Mouse (Mus musculus): ENCODE results near the gene Tmem94. TPM values are rescaled to one million over a fixed set of nuclear protein-coding genes. Genes with fewer than 3 reads are reported as not detected.

Tmem94 gene
- polyA plus RNA-seq, 1 experiment: 42.0 TPM

DNA sequence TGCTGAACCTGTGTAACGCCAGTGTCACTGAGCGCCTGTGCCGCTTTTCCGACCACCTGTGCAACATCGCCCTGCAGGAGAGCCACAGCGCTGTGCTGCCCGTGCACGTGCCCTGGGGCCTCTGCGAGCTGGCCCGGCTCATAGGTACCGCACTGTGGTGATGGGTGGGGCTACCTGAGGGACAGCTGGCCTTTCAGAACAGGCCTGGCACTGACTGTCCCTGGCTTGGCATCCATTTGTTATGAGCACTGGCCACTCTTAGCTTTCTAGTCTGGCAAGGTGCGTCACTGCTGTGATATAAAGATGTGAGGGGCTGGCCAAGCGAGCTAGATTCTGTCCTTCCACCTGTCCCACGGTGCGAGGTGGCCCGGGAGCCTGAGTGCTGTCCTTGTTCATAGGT is 26.7 kb downstream of the Tmem94 start:
- 93% methylated on average over 16 of the region's 16 CpGs for WGBS
- no peak for TF ChIP-seq POLR2A (IDR thresholded peaks at IDR 0.05; ENCODE audit: low read depth, low read length)
- no peak for TF ChIP-seq CTCF (IDR thresholded peaks at IDR 0.05; ENCODE audit: extremely low read depth, insufficient read depth, insufficient read length, insufficient replicate concordance)
- no peaks in the 10 kb centered on the region for H3K27me3 ChIP-seq (ENCODE audit: control insufficient read depth, insufficient read depth, low read length)
- no peak overlapping the region for H3K27ac ChIP-seq (ENCODE audit: insufficient read depth, low read length)
- no peak for DNase-seq (ENCODE audit: low read depth in 1 of 2, low spot score in 2 of 2)
- H3K36me3 ChIP-seq (ENCODE audit: control insufficient read depth, insufficient read depth, low read length): peaks cover 54% of the 10 kb centered on the region
- no peaks in the 10 kb centered on the region for H3K4me1 ChIP-seq (ENCODE audit: control insufficient read depth, insufficient read depth, insufficient read length)
- H3K4me3 ChIP-seq (ENCODE audit: extremely low read depth, insufficient read depth, insufficient read length): no peak overlapping the region

DNA sequence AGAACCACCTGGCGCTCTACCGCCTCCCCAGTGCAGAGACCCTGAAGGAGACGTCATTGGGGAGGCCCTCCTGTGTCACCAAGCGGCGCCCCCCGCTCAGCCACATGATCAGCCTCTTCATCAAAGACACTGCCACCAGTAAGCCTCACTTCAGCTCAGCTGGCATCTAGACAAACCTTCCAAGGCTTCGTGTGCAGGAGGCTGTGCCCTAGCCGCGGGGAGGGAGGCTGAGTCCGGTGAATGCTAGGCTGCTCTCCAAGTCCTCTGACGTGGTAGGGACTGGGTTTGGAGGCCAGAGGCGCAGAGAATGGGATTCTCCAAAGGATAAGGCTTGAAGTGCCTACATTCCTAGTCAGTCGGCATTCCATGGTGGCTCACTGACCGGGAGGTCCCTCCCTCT is 27.1 kb downstream of the Tmem94 start:
- Histone ChIP-seq H3K36me3 (ENCODE audit: control insufficient read depth, insufficient read depth, low read length) (peaks cover 56% of the 10 kb centered on the region), H3K4me1 (ENCODE audit: control insufficient read depth, insufficient read depth, insufficient read length) (no peaks in the 10 kb centered on the region), H3K27me3 (ENCODE audit: control insufficient read depth, insufficient read depth, low read length) (no peaks in the 10 kb centered on the region), H3K4me3 (ENCODE audit: extremely low read depth, insufficient read depth, insufficient read length) (no peak overlapping the region), H3K27ac (ENCODE audit: insufficient read depth, low read length) (no peak overlapping the region)
- no peak for DNase-seq (ENCODE audit: low read depth in 1 of 2, low spot score in 2 of 2)
- TF ChIP-seq POLR2A (IDR thresholded peaks at IDR 0.05; ENCODE audit: low read depth, low read length) (no peak), CTCF (IDR thresholded peaks at IDR 0.05; ENCODE audit: extremely low read depth, insufficient read depth, insufficient read length, insufficient replicate concordance) (no peak)
- 91% methylated on average over 14 of the region's 14 CpGs for WGBS

- Histone ChIP-seq H3K4me3 (ENCODE audit: extremely low read depth, insufficient read depth, insufficient read length) (no peak overlapping the region), H3K27ac (ENCODE audit: insufficient read depth, low read length) (no peak overlapping the region), H3K4me1 (ENCODE audit: control insufficient read depth, insufficient read depth, insufficient read length) (no peaks in the 10 kb centered on the region), H3K27me3 (ENCODE audit: control insufficient read depth, insufficient read depth, low read length) (no peaks in the 10 kb centered on the region), H3K36me3 (ENCODE audit: control insufficient read depth, insufficient read depth, low read length) (peaks cover 60% of the 10 kb centered on the region)
- no peak for DNase-seq (ENCODE audit: low read depth in 1 of 2, low spot score in 2 of 2)
- 59% methylated on average over 15 of the region's 15 CpGs for WGBS
- no peak for TF ChIP-seq CTCF (IDR thresholded peaks at IDR 0.05; ENCODE audit: extremely low read depth, insufficient read depth, insufficient read length, insufficient replicate concordance)
- no peak for TF ChIP-seq POLR2A (IDR thresholded peaks at IDR 0.05; ENCODE audit: low read depth, low read length)
Measured at GRCm38 (mm10) chr11:115796898-115797297, 31.7 kb downstream of the Tmem94 start.

DNA sequence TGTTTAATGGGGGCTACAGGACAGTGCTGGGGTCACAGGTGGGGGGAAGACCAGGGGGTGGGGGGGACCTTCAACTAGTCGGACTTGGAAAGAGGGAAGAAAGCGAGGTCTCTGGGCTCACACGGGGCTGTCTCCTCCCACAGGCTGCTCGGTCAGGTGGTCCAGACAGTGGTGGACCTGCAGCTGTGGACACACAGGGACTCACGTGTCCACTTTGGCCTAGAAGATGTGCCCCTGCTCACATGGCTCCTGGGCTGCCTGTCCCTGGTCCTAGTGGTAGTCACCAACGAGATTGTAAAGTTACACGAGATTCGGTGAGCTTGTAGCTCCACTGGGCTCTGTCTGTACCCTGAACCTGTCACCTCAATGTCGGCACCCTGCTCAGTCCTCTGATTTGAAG is 32.4 kb downstream of the Tmem94 start:
- DNase-seq (ENCODE audit: low read depth in 1 of 2, low spot score in 2 of 2): no peak
- peaks cover 54% of the 10 kb centered on the region for H3K36me3 ChIP-seq (ENCODE audit: control insufficient read depth, insufficient read depth, low read length)
- TF ChIP-seq POLR2A (IDR thresholded peaks at IDR 0.05; ENCODE audit: low read depth, low read length) (no peak), CTCF (IDR thresholded peaks at IDR 0.05; ENCODE audit: extremely low read depth, insufficient read depth, insufficient read length, insufficient replicate concordance) (no peak)
- H3K4me3 ChIP-seq (ENCODE audit: extremely low read depth, insufficient read depth, insufficient read length): no peak overlapping the region
- no peaks in the 10 kb centered on the region for H3K4me1 ChIP-seq (ENCODE audit: control insufficient read depth, insufficient read depth, insufficient read length)
- no peak overlapping the region for H3K27ac ChIP-seq (ENCODE audit: insufficient read depth, low read length)
- WGBS: 91% methylated on average over 9 of the region's 9 CpGs
- no peaks in the 10 kb centered on the region for H3K27me3 ChIP-seq (ENCODE audit: control insufficient read depth, insufficient read depth, low read length)

GRCm38 (mm10) chr11:115800981-115801380 is 35.7 kb downstream of the Tmem94 start:
- no peaks in the 10 kb centered on the region for H3K27me3 ChIP-seq (ENCODE audit: control insufficient read depth, insufficient read depth, low read length)
- TF ChIP-seq POLR2A (IDR thresholded peaks at IDR 0.05; ENCODE audit: low read depth, low read length): no peak
- no peak for TF ChIP-seq CTCF (IDR thresholded peaks at IDR 0.05; ENCODE audit: extremely low read depth, insufficient read depth, insufficient read length, insufficient replicate concordance)
- no peaks in the 10 kb centered on the region for H3K4me1 ChIP-seq (ENCODE audit: control insufficient read depth, insufficient read depth, insufficient read length)
- DNase-seq (ENCODE audit: low read depth in 1 of 2, low spot score in 2 of 2): no peak
- H3K36me3 ChIP-seq (ENCODE audit: control insufficient read depth, insufficient read depth, low read length): peaks cover 31% of the 10 kb centered on the region
- H3K4me3 ChIP-seq (ENCODE audit: extremely low read depth, insufficient read depth, insufficient read length): no peak overlapping the region
- H3K27ac ChIP-seq (ENCODE audit: insufficient read depth, low read length): no peak overlapping the region
- 82% methylated on average over 18 of the region's 18 CpGs for WGBS

DNA sequence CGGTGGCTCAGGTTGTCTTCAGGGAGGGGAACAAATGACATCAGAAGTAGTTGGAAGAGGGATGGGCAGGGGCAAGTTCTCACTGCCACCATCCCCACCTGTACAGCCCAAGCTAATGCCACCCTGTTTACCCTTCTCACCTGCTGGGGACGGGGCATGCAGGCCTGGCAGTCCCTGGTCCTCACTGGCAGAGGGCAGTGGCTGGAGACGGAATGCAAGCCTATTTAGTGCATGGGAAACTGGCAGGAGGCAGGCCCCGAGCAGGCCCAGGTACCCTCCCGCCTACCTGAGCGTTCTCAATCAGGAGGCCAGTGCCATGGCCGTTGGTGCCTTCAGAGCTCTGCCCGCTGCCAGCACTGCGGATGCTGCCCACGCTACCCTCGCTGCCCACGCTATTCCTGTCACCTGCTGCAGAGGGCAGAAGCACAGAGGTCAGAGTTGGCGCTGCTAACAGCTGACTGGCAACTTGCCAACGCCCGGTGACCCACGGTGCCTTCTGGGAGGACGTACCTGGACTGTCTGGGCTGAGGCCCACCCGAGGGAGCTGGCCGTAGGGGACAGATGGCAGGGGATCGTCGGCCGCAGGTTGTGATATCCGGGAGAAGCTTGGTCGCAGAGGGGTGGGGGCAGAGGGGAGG is 38.0 kb downstream of the Tmem94 start:
- WGBS: 93% methylated on average over 24 of the region's 24 CpGs
- H3K27me3 ChIP-seq (ENCODE audit: control insufficient read depth, insufficient read depth, low read length): no peaks in the 10 kb centered on the region
- H3K36me3 ChIP-seq (ENCODE audit: control insufficient read depth, insufficient read depth, low read length): peaks cover 17% of the 10 kb centered on the region
- no peaks in the 10 kb centered on the region for H3K4me1 ChIP-seq (ENCODE audit: control insufficient read depth, insufficient read depth, insufficient read length)
- no peak overlapping the region for H3K27ac ChIP-seq (ENCODE audit: insufficient read depth, low read length)
- DNase-seq (ENCODE audit: low read depth in 1 of 2, low spot score in 2 of 2): no peak
- H3K4me3 ChIP-seq (ENCODE audit: extremely low read depth, insufficient read depth, insufficient read length): no peak overlapping the region
- no peak for TF ChIP-seq CTCF (IDR thresholded peaks at IDR 0.05; ENCODE audit: extremely low read depth, insufficient read depth, insufficient read length, insufficient replicate concordance)
- no peak for TF ChIP-seq POLR2A (IDR thresholded peaks at IDR 0.05; ENCODE audit: low read depth, low read length)

DNA sequence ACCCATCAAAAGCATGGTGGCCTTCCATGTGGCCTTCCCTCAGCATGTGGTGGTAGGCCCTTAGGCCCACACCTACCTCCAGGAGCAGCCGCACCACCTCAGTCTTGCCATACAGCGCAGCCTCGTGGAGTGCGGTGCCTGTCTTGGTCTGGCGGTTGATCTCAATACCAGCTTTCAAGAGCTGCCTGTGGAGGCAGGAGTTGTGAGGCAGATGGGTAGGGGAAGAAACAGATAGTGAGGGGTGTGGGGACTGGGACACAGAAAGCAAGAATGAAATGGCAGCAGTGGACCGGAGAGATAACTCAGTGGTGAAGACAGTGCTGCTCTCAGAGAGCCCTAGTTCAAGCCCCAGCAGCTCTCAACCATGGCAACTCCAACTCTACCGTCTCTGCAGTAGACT is 39.8 kb downstream of the Tmem94 start:
- H3K4me1 ChIP-seq (ENCODE audit: control insufficient read depth, insufficient read depth, insufficient read length): no peaks in the 10 kb centered on the region; the same call in 1 of the 2 replicates
- H3K27me3 ChIP-seq (ENCODE audit: control insufficient read depth, insufficient read depth, low read length): no peaks in the 10 kb centered on the region
- H3K4me3 ChIP-seq (ENCODE audit: extremely low read depth, insufficient read depth, insufficient read length): no peak overlapping the region
- TF ChIP-seq POLR2A (IDR thresholded peaks at IDR 0.05; ENCODE audit: low read depth, low read length): no peak
- TF ChIP-seq CTCF (IDR thresholded peaks at IDR 0.05; ENCODE audit: extremely low read depth, insufficient read depth, insufficient read length, insufficient replicate concordance): no peak
- H3K27ac ChIP-seq (ENCODE audit: insufficient read depth, low read length): no peak overlapping the region
- no peak for DNase-seq (ENCODE audit: low read depth in 1 of 2, low spot score in 2 of 2)
- WGBS: 77% methylated on average over 7 of the region's 7 CpGs
- peaks cover 9% of the 10 kb centered on the region for H3K36me3 ChIP-seq (ENCODE audit: control insufficient read depth, insufficient read depth, low read length)
